Mouse (Mus musculus) kidney, adult 11 months (tissue): Measurements from ENCODE around the gene H2-T23.
"Not testable (repeated sequence)": the region's sequence is repeated elsewhere in the genome, so short reads cannot be mapped to it uniquely, and the experiment has no call there.

Experiments used
- DNase-seq: peaks from one replicate; pipeline ENCODE4 v3.0.0; 2022

The H2-T23 gene

GRCm38 (mm10) chr17:36032351-36032875 is at the start of gene H2-T23:
Gene H2-T23, minus strand, starts transcription at chr17:36032855.
- peak; percentile 79 for DNase-seq

- not testable (repeated sequence) for DNase-seq
These were observed 49.2 kb upstream of the H2-T23 start for GRCm38 (mm10) chr17:36081901-36082300.

DNA sequence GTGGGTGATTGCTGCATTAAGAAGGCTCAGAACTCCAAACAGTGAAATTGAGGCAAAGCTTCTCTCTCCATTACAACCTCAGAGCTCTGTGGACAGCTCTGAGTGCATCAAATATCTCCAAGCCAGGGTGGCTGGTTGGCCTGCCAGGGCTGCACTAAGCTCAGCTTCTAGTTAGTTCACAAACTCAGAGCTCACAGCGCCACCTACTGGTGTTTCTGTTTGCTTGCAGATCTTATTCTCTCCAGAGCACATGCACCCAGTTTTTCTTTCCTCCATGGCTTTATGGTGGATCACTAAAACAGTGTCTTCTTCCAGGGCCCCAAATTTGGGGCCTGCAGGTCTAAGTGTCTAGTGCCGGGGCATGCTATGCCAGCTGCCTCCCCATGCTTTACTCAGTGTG is 28.2 kb upstream of the H2-T23 start:
- peak; percentile 75 for DNase-seq

DNA sequence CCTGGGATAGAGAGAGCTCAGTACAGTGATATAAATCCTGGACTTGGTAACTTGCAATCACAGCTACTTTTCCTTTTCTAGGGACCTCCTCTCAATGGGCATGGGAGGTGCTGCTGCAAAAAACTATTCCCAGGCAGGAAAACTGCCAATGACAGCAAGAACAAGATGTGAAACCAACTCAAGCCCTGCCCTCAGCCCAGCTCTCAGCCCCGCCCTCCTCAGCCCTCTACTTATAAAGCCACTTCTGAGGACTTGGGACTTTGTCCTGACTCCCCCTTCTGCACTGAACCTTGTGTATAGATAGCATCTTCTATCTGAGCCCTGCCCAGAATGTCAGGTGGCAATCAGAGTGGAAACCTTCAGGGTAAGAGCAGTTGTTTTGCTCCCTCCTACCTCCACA is 25.7 kb upstream of the H2-T23 start, which contains the start of gene Gm11127:
Gene Gm11127, minus strand, starts transcription at position 10 of the 400 bp plus-strand sequence.
- DNase-seq = peak; percentile 71

- DNase-seq = not testable (repeated sequence)
These were observed 25.3 kb upstream of the H2-T23 start for GRCm38 (mm10) chr17:36057927-36058326.

DNA sequence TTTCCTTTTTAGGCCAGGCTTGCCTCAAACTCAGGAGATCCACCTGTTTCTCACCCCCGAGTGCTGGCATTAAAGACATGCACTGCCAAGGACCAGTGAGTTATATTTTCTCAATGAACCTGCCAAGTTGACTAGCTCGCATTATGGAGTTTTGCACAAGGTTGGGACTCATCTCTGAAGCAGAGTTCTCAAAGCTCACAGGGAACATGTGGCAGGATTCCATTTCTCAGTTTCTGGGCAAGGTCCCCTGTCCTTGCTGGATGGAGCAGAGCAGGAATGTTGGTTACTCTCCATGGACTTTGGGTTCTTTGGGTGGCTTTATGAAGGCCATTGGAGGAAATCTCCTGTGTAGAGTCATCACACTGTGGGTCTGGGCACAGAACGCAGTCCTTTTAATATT is 10.6 kb upstream of the H2-T23 start:
- DNase-seq = peak; percentile 42

DNA sequence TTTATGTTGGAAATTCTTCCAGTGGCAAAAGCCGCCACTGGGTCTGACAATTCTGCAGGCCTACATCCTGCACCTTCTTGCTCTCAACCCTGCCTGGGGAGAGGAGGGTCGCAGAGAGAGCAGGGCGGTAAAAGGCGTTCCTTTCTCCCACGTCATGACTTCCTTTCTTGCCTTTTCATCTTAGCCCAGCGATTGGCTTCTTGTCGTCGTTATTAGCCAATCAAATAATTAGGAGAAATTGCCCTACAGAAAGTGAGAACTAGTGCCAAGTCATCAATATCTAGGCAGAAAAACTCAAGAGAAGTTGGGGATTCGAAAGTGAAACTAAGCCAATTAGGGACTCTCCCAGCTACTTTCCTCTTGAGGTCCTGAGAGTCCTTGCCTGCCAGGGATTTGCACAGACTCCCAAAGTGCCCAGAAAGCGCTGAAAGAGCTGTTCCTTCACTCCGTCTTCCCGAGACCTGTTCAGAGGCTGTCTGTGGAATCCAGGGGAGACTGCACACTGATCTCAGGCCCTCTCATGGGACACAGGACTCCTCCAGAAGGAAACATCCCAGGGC is 10.0 kb upstream of the H2-T23 start, which contains the start of the genes H2-T22 and Gm6034:
Gene H2-T22, minus strand, starts transcription at position 138 of the 560 bp plus-strand sequence.
Gene Gm6034, plus strand, starts transcription at position 352 of the 560 bp plus-strand sequence.
- peak; percentile 90 for DNase-seq

- DNase-seq = not testable (repeated sequence)
These were observed 9.4 kb upstream of the H2-T23 start for GRCm38 (mm10) chr17:36042055-36042454.

GRCm38 (mm10) chr17:36040604-36041003 is 7.9 kb upstream of the H2-T23 start:
- not testable (repeated sequence) for DNase-seq

GRCm38 (mm10) chr17:36036126-36036525 is 3.5 kb upstream of the H2-T23 start:
- not testable (repeated sequence) for DNase-seq

DNA sequence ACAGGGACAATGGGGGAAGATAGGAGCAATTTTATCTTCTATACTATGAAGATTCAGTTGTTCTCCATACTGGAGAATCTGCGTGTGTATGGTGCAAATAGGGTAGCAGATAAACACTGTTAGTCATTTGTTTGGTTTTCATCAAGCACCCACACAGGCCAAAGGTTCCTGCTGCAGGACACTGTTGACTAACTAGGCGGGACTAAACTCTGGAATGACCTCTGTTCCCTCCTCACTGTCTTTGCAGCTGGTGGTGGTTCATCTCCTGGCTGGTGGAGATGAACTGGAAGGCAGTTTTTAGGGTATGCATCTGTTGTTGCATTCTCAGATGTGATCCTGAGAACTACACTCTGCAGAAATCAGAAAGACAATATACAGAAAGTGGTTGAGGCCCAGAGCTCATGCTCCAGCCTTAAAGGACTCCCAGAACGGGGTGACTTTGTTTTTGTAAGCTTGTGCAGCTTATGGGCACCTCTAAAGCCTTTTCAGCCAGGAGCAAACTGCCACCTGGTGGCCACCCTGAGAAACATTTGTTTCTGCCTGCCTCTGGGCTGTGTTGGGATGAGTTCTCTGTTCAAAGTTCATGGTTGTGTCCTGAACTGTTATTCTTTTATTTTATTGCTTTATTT is 2.5 kb upstream of the H2-T23 start:
- DNase-seq = peak; percentile 78

DNA sequence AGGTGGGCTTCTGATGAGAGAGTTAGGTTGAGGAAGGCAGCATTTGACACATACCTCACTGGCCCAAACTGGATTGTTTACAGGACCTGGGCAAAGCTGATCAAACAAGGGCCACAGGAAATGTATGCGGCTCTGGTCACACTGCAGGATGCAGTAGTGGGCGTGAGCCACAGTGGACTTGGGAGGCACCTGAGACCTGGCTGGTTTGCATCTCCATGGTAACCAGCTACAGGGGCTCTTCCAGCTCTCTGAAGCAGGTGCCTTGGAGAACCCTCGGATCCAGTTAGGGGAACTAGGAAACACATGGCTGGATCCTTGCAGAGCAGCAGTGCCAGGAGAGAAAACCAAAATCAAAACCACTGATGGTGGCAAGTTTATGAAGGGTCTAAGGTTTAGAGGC is 1.9 kb upstream of the H2-T23 start:
- DNase-seq = not testable (repeated sequence)

DNA sequence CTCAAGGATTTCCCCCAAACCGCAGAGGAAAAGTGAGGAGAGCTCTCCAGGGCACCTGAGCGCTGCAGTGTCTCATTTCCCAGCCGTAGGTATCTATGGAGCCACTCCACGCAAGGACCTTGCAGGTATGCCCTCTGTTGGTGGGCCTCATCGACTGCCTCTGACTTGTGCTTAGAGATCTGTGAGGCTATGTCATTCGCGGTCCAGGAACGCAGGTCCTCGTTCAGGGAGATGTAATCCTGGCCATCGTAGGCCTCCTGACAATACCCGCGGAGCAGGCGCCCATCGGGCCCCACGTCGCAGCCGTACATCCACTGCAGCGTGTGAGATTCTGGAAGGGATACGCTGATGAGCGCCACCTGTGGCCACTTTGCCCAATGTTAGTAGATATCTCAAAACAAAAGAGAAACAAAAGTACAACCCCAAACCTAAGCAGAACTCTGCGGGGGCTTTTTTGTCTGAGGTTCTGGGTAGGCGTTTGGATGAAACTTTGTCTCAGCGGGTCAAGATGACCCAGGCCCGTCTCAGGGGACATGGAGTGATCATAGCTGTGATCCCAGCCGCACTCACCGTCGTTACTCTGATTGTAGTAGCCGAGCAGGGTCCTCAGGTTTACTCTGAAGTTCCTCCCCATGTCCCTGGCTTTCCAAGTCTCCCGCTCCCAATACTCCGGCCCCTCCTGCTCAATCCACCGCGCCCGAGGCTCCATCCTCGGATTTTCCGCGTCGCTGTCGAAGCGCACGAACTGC is 898 bp downstream of the H2-T23 start:
- peak; percentile 73 for DNase-seq

- not testable (repeated sequence) for DNase-seq
These were observed 1.7 kb downstream of the H2-T23 start for GRCm38 (mm10) chr17:36030703-36031582.

GRCm38 (mm10) chr17:36030046-36030702 is 2.5 kb downstream of the H2-T23 start:
- not testable (repeated sequence) for DNase-seq

GRCm38 (mm10) chr17:36028879-36029619 is 3.6 kb downstream of the H2-T23 start:
- DNase-seq = no peak

DNA sequence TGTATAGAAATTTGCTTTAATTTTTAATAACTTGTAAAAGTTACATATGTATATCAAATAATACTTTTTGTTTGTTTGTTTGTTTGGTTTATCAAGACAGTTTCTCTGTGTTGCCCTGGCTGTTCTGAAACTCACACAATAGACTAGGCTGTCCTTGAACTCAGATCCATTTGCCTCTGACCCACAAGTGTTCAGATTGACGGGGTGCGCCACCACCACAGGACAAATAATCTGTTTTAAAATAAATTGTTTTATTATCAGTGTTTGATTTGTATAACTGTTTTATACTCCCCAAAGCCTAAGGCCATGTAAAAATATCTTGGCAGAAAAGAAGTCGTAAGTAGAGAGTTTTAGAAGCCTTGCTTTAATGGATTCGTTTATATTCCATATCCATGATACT is 5.0 kb downstream of the H2-T23 start:
- no peak for DNase-seq

GRCm38 (mm10) chr17:36025901-36026300 is 6.8 kb downstream of the H2-T23 start:
- DNase-seq = no peak

DNA sequence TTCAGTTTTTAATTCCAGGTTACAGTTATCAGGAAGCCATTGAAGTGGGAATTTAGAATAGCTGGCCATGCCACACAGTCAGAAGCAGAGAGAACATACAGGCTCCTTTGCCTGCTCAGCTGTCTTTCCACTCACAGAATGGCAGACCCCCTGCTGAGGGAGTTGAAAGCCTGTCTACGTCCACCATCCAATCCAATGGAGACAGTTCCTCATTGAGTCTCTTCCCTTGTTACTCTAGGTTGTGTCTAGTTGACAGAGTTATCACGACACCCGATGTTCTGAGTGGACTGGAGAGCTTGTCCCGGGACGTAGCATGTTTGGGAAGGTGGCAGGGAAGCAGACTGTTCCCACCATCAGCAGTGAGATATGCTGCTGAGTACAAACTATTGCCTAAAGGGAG is 7.5 kb downstream of the H2-T23 start:
- DNase-seq = no peak

- DNase-seq = peak; percentile 39
These were observed 8.7 kb downstream of the H2-T23 start for GRCm38 (mm10) chr17:36023710-36024654.
